Mouse (Mus musculus): ENCODE results near the gene Ppif.
A peak's percentile ranks its signal among the peaks of the same experiment; 100 is the strongest.

The Ppif gene

DNA sequence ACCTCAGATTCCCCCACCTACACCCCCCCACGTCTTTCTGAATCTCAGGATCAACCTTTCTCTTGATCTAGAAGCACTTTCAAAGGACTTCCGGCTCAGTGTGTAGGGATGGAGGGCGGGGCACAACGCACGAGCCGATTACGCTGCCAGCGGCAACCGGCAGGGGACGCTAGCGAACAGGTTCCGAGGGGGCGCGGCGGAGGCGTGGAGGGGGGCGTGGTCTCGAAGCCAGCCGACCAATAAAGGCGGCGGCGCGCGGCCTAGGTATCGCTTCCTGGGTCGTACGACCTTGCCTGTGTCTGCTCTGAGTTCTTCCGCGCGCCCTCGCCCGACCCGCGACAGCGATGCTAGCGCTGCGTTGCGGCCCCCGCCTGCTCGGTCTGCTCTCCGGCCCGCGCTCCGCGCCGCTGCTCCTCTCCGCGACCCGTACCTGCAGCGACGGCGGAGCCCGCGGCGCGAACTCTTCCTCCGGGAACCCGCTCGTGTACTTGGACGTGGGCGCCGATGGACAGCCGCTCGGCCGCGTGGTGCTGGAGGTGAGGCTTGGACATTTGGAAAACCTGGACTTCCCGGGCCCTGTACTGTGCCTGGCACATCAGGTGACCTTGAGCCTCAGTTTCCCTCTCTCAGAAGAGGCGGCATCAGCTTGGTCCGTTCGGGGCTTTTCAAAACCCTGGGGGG lies at the start of gene Ppif:
Gene Ppif (plus strand): TSS at position 267 of the 681 bp plus-strand sequence.
- peak; percentile 94 to 100 for DNase-seq (ENCODE audit: low spot score in 2 of 2)

DNA sequence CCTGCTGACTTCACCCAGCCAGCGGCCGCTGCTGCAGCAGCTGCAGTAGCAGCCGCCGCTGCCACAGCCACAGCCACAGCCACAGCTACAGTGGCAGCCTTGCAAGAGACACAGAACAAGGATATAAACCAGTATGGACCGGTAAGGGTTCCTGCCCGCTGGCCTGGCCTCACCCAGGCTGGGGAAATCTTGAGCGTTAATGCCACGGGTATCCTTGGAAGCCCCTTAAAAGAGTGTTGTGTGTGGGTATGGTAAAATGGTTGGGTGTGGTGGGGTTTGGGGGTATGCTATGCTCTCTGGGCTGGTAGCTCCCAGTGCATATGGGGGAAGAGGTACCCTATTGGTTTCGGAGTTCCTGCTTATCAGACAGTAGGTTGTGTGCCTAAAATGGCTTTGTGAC lies 48.2 kb upstream of the Ppif start:
- DNase-seq (ENCODE audit: low spot score in 2 of 2), result no peak

GRCm38 (mm10) chr14:25646161-25646621 lies 47.8 kb upstream of the Ppif start:
- DNase-seq (ENCODE audit: low spot score in 2 of 2), result peak; percentile 35 to 62

DNA sequence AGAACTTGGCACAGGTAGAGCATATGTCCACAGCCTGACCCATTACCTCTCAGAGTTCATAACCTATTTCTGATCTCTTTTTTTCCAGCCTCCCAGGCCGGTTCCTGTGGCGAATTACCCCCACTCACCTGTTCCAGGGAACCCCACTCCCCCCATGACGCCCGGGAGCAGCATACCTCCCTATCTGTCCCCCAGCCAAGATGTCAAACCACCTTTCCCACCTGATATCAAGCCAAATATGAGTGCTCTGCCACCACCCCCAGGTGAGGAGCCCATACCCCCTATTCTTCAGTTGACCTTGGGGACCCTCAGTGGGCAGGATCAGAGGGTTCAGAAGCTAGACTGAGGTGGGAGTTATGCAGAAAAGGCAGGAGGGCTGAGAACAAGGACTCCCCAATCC lies 42.8 kb upstream of the Ppif start:
- no peak for DNase-seq (ENCODE audit: low spot score in 2 of 2)

- no peak for DNase-seq (ENCODE audit: low spot score in 2 of 2)
Observed at GRCm38 (mm10) chr14:25651905-25652304, 42.0 kb upstream of the Ppif start.

- DNase-seq (ENCODE audit: low spot score in 2 of 2), result no peak
Observed at GRCm38 (mm10) chr14:25654401-25655197, 39.4 kb upstream of the Ppif start.

- DNase-seq (ENCODE audit: low spot score in 2 of 2), result no peak
Observed at GRCm38 (mm10) chr14:25660661-25661060, 33.3 kb upstream of the Ppif start.

DNA sequence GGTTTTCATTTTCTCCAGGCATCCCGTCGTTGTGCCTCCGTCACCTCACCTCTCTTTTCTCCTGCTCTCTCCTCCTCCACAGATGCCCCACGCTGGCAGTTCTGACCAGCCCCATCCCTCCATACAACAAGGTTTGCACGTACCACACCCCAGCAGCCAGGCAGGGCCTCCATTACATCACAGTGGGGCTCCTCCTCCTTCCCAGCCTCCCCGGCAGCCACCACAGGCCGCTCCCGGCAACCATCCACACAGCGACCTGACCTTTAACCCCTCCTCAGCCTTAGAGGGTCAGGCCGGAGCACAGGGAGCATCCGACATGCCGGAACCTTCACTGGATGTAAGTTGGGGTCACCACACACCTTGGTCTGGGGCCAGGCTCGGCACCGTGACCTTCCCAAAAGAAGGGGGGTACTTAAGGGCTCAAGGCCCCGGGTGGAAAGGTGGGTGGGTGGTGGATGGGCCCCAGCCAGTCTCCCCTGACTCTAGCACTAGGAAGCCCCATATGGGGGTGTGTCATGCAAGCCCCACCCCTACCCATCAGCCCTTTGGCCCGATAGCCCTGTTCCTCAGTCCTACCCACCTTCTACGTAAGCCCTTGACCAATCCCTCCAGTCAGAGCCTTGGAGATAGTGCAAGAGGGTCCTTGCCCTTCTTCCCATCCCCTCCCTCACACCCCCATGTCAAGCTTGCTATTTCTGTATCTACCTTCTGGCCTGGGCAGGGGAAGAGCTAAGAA lies 32.6 kb upstream of the Ppif start:
- DNase-seq (ENCODE audit: low spot score in 2 of 2), result no peak

GRCm38 (mm10) chr14:25663649-25664309 lies 30.2 kb upstream of the Ppif start:
- no peak for DNase-seq (ENCODE audit: low spot score in 2 of 2)

- DNase-seq (ENCODE audit: low spot score in 2 of 2), result no peak
Observed at GRCm38 (mm10) chr14:25664310-25664695, 29.7 kb upstream of the Ppif start.

DNA sequence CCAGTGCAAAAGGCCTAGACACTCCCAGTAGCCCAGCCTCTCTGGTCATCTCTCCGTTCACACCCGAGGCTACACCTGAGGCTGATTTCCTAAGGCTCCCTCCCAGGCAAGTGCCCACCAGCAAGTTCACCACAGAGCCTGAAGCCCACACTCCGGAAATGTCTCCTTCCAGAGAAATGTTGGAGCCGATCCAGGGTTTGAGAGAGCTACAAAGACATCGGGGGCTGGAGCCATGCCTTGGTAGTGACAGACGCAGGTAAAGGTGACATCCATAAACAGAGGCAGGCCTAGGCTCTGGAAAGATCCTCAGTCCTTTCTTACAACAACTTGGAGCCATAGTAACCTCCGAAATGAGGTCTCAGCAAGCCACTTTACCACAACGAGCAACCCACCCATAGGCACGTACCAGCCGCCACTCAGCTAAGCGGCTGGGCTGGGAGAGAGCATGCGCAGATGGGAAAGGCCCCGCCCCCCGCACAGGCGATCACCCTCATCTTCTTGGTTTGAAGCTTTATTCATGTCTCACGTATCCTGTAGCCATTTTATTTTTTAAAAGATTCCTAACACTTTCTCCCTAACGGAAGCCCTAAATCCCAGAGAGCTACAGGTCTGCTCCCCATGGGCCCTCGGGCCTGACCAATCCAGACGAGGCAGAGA lies 28.5 kb upstream of the Ppif start:
- DNase-seq (ENCODE audit: low spot score in 2 of 2), result no peak

DNA sequence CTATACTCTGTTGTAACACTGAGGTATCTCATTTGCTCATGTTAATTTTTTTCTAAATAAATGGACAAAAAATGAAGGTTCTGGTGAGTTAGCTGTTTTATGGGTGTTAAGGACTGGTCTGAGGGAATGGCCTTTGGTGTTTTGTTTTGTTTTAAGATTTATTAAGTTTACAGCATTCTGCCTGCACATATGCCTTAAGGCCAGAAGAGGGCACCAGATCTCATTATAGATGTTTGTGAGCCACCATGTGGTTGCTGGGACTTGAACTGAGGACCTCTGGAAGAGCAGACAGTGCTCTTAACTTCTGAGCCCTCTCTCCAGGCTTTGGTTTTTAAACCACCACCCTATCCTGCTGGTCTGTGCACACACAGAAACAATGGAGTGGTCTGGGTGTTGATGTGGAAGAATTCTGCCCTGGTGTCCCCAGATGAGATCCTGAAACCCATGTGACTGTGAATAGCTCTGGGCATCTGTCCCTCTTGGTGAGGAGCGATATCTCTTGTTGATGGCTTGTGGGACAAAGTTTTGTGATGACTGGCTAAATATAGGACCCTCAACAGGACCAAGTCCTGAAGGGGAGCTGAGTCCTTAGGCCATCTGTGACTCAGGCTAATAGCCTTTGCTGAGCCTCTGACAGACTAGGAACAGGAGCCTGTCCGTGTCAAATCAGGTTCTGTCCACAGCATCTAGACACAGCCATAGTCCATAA lies 27.1 kb upstream of the Ppif start:
- DNase-seq (ENCODE audit: low spot score in 2 of 2), result no peak

GRCm38 (mm10) chr14:25667587-25667986 lies 26.4 kb upstream of the Ppif start:
- DNase-seq (ENCODE audit: low spot score in 2 of 2), result no peak

GRCm38 (mm10) chr14:25679625-25680024 lies 14.3 kb upstream of the Ppif start:
- DNase-seq (ENCODE audit: low spot score in 2 of 2), result no peak

DNA sequence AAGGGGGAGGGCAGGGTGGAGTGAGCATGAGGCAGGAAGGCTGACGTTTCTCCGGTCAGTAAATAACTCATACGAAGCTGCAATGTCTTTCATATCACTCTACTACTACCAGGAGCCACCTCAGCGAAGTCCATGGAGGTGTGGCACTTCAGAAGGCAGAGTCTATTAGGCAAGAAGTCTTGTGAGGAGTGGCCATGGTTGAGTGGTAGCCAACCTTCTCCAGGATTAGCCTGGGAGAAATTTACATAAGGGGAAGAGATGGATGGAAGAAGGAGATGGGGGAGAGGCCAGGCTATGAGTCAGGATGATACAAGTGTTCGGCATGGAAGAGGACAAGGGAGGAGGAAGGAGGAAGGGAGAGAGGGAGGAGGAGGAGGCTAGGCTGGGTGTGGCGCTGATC lies 11.9 kb upstream of the Ppif start:
- DNase-seq (ENCODE audit: low spot score in 2 of 2), result no peak

DNA sequence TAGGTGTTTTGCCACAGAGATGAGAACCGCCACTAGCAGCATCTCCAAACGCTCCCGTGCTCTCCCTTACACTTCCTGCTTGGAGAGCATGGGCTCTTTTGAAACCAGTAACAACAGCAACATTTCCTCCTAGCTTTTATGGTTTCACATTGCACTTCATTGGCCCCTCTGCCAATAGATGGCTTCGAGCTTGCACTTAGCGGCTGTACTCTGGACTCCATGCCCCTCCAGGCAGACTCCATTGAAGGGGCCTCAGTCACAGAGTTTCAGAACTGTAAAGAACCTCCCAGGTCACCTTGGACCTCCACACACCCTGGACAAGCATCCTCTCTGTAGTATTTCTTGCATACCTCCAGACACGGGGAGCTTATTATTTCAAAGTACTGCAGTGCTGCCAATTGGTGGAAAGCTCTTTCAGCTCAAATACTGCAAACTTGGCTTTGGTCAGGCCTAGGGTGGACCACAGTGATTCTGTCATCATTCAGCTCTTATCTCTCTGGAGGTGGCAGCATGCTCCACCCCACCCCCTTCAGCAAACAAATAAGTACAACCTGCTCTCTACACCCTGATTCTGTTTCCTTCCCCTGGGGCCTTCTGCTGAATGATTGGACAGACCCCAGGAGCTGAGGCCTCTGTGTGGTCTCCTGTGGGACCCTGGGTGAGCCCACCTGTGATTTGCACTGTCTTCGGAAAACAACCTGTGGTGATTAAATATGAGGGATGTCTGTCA lies 7.6 kb upstream of the Ppif start:
- DNase-seq (ENCODE audit: low spot score in 2 of 2), result no peak

DNA sequence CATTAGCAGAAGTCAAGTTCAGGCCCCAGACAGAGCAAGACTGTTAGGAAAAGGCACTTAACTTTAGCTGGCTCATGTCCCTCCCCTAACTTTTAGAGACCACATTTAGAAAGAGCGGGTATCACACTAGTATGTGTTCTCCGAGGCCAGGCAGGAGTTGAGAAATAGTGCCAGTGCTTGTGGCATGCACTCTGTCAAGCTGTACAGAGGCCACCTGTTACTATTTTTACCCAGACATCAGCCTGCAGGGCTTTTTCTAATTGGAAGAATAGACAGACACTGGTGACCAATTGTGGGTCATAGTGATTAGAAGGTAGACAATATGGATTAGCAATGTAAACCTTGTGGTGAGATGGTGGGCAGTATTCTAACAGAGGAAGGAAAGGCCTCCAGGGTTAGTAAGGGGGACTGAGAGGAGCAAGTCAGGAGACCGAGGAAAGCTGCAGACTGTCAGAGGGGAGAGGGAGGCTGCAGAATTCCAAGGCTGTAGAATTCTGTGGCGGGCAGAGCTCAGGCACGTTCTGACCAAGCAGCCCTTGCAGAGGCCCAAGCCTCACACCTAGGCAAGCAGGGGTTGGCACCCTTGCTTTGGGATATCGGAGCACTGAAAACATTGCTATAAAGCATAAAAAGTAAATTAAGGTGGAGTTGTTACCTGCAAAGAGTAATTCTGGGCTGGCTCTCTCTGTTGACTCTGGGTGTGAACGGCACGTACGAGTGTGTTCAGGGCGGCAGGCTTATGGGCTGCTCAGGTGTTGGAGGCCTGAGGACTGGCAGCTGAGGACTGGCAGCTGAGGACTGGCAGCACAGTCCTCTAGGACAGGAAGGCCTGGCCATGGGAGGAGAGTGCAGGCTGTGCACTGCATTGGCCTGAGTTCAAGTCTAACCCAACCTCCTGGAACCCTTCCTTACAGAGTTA lies 6.7 kb upstream of the Ppif start:
- no peak for DNase-seq (ENCODE audit: low spot score in 2 of 2)

GRCm38 (mm10) chr14:25693271-25693887 lies 575 bp upstream of the Ppif start:
- DNase-seq (ENCODE audit: low spot score in 2 of 2), result no peak

DNA sequence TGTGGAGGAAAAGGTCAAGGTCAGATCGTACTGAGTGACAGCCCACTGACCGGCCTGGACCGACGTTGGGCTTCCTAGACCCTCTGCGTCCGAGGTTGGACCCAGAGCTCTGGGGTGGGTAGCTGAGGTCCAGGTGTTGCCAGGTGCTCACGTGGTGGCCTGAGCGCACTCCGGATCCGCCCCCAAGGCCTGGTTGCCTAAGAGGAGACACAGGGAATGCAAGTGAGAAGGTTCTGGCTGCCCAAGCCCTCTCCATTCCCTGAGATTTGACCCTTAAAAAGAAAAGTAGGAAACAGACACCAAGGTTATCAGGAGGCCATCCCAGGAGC lies 579 bp downstream of the Ppif start:
- DNase-seq (ENCODE audit: low spot score in 2 of 2), result no peak
